Mouse (Mus musculus): Measurements from ENCODE around the gene Fam19a5.

Gene Fam19a5

GRCm38 (mm10) chr15:87755482-87755881 is 211.4 kb downstream of the Fam19a5 start:
- DNase-seq (ENCODE audit: low spot score), result no peak

GRCm38 (mm10) chr15:87765876-87766275 is 221.8 kb downstream of the Fam19a5 start:
- DNase-seq (ENCODE audit: low spot score), result no peak

GRCm38 (mm10) chr15:87773955-87774354 is 229.9 kb downstream of the Fam19a5 start:
- DNase-seq (ENCODE audit: low spot score), result no peak

- no peak for DNase-seq (ENCODE audit: low spot score)
Observed at GRCm38 (mm10) chr15:87783331-87783730, 239.2 kb downstream of the Fam19a5 start.

GRCm38 (mm10) chr15:87789671-87790070 is 245.6 kb downstream of the Fam19a5 start:
- DNase-seq (ENCODE audit: low spot score), result no peak

GRCm38 (mm10) chr15:87793661-87794060 is 249.6 kb downstream of the Fam19a5 start:
- DNase-seq (ENCODE audit: low spot score), result no peak

GRCm38 (mm10) chr15:87796571-87796970 is 252.5 kb downstream of the Fam19a5 start:
- no peak for DNase-seq (ENCODE audit: low spot score)

Measured in embryo, embryonic 10 days (tissue).